ENCODE assay signal across 14 mouse cellular contexts in the genomic region with DNA sequence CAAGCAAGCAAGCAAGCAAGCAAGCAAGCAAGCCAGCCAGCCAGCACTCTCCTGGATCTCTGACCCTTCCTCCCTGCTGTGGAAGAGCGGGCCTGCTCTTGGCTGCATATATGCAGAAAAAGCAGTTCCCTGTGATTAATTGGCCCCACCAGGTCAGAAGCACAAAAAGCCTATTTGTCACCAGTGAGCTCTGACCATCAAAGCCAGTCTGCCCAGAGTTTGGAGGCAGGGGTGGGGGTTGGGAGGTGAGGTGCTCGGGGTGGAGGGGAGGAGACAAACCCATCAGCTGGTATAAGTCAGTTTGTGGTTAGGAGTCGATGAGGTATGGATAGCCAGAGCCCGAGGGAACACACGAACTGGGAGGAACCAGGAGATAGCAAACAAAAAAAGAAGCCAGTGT.
DNase-seq lines count a peak whose midpoint lies in the region; ATAC-seq and TF ChIP-seq lines count a peak whose summit lies in the region.
"Had no signal": no experiment of that assay in that cellular context is flagged by ENCODE, and none has a peak within 500 bp of the region (broad histone marks: within the 10 kb centered on the region; RNA-seq: fewer than 3 reads in every experiment).

No protein-coding gene starts in this region.

- DNase-seq in kidney, postnatal 0 days (ENCODE audit: low spot score) = peak; percentile 54
- no peak for DNase-seq in kidney, adult 18-20 months
- DNase-seq in embryo, embryonic 9.5 days (ENCODE audit: extremely low spot score) = peak; percentile 49
- DNase-seq in spleen, postnatal 10 days (ENCODE audit: low spot score in 2 of 2) = no peak
- no peak for DNase-seq in right cerebral cortex, postnatal 4 days
- DNase-seq: cerebellum, adult 11-12 months; lung, embryonic 14.5 days had no signal

- H3K9ac ChIP-seq in kidney, postnatal 0 days (ENCODE audit: low read depth, low read length) = no peak overlapping the region
- H3K9ac ChIP-seq: limb, embryonic 12.5 days; lung, embryonic 14.5 days had no signal

- H3K4me3 ChIP-seq in kidney, postnatal 0 days (replicated peaks; ENCODE audit: low read depth, low read length) = no peak overlapping the region
- H3K4me3 ChIP-seq: limb, embryonic 12.5 days; megakaryocyte, embryonic 14.5 days had no signal

- H3K4me1 ChIP-seq in kidney, postnatal 0 days (replicated peaks; ENCODE audit: insufficient read depth, low read length) = no peaks in the 10 kb centered on the region
- H3K4me1 ChIP-seq: megakaryocyte, embryonic 14.5 days had no signal

- no peak overlapping the region for H3K4me2 ChIP-seq in kidney, postnatal 0 days (ENCODE audit: low read length)
- H3K4me2 ChIP-seq: limb, embryonic 12.5 days; lung, embryonic 14.5 days had no signal

- H3K9me3 ChIP-seq in kidney, postnatal 0 days (replicated peaks; ENCODE audit: low read length) = no peaks in the 10 kb centered on the region
- H3K9me3 ChIP-seq: limb, embryonic 12.5 days had no signal

- TF ChIP-seq CTCF in kidney, postnatal 0 days (IDR thresholded peaks at IDR 0.05; ENCODE audit: low read depth) = no peak

- no peak overlapping the region for H3K27ac ChIP-seq in kidney, postnatal 0 days
- H3K27ac ChIP-seq: limb, embryonic 12.5 days had no signal

- no peaks in the 10 kb centered on the region for H3K36me3 ChIP-seq in kidney, postnatal 0 days (ENCODE audit: insufficient read depth, low read length)
- H3K36me3 ChIP-seq: limb, embryonic 12.5 days had no signal

- no peaks in the 10 kb centered on the region for H3K27me3 ChIP-seq in kidney, postnatal 0 days (ENCODE audit: insufficient read depth, low read length)
- H3K27me3 ChIP-seq: limb, embryonic 12.5 days; megakaryocyte, embryonic 14.5 days had no signal

- ATAC-seq in kidney, postnatal 0 days (replicated peaks; ENCODE audit: low FRiP score, low read depth) = no peak
- ATAC-seq in common myeloid progenitor, adult 5-6 weeks (replicated peaks; ENCODE audit: low read depth, poor library complexity, severe bottlenecking) = 0 out of 2 replicates have a peak, but pooled peaks have one; percentile 15
- ATAC-seq in megakaryocyte-erythroid progenitor cell, adult 5-6 weeks (replicated peaks; ENCODE audit: low FRiP score, low TSS enrichment, poor library complexity, severe bottlenecking) = peak; percentile 55; the same call in 1 of the 2 replicates
- ATAC-seq: activated CD4-positive, CD25-positive, alpha-beta regulatory T cell, adult 4 months; CD4-positive, CD25-positive, alpha-beta regulatory T cell, adult 4 months; inflammation-experienced regulatory T-cells, adult 6 months had no signal

- WGBS in kidney, postnatal 0 days = 7% methylated on average over 5 of the region's 5 CpGs

Comparison
In these comparisons a context has a peak if more than half of its experiments do, and no peak if none do; other contexts are left out.
1. DNase-seq: peak in kidney, postnatal 0 days (single experiment) and embryo, embryonic 9.5 days (single experiment); none in kidney, adult 18-20 months (single experiment), spleen, postnatal 10 days (0 of 2) and right cerebral cortex, postnatal 4 days (single experiment).